Mouse (Mus musculus) limb, embryonic 12.5 days (tissue): ENCODE results near the gene E4f1. TPM values are rescaled to one million over a fixed set of nuclear protein-coding genes. Genes with fewer than 3 reads are reported as not detected.

Experiments used
- ATAC-seq: fragments of 200-750 bp; cut with Nextera tagmentation; 2 replicates; pipeline ENCODE4 v1.8.0; 2017; ENCODE audit warnings: low read depth, moderate TSS enrichment; ENCODE audit not compliant: insufficient number of reproducible peaks, insufficient read depth, low FRiP score, low TSS enrichment
- H3K27ac ChIP-seq: fragments of 300-500 bp; sonication (generic); 2 replicates; pipeline ENCODE4 v1.5.1; 2016; ENCODE audit warnings: mild to moderate bottlenecking, moderate library complexity
- H3K27me3 ChIP-seq: fragments of 300-500 bp; sonication (generic); 2 replicates; pipeline ENCODE4 v1.6.1; 2016; ENCODE audit warnings: mild to moderate bottlenecking, moderate library complexity
- H3K36me3 ChIP-seq: fragments of 300-500 bp; sonication (generic); 2 replicates; pipeline ENCODE4 v1.6.1; 2016; ENCODE audit warnings: mild to moderate bottlenecking, moderate library complexity
- H3K4me1 ChIP-seq: fragments of 300-500 bp; sonication (generic); replicated peaks from 2 replicates; pipeline ENCODE4 v1.6.1; 2016
- H3K4me2 ChIP-seq: fragments of 300-500 bp; sonication (generic); 2 replicates; pipeline ENCODE4 v1.6.1; 2016; ENCODE audit warnings: mild to moderate bottlenecking, moderate library complexity
- H3K4me3 ChIP-seq: fragments of 300-500 bp; sonication (generic); replicated peaks from 2 replicates; pipeline ENCODE4 v1.5.1; 2016; ENCODE audit warnings: mild to moderate bottlenecking
- H3K9ac ChIP-seq: fragments of 300-500 bp; sonication (generic); replicated peaks from 2 replicates; pipeline ENCODE4 v1.6.1; 2016; ENCODE audit warnings: mild to moderate bottlenecking, moderate library complexity
- H3K9me3 ChIP-seq: fragments of 300-500 bp; sonication (generic); 2 replicates; pipeline ENCODE4 v1.6.1; 2016; ENCODE audit warnings: mild to moderate bottlenecking, moderate library complexity
- WGBS: fragments of 180-500 bp; shearing (Covaris S2); methylation state at CpG from one replicate; pipeline ENCODE4 v1.1.7; 2016; 5-methylcytosine and 5-hydroxymethylcytosine counted together
- polyA plus RNA-seq: library from polyadenylated mRNA; unstranded; fragments of >200 nt; fragmentation: Nextera tagmentation; extraction: Ambion mirVana; gene quantifications from 2 replicates; pipeline ENCODE4 v1.2.1, GENCODE M21; 2016

Gene E4f1
- polyA plus RNA-seq, 1 experiment from 2014 or later: 37.2 TPM

DNA sequence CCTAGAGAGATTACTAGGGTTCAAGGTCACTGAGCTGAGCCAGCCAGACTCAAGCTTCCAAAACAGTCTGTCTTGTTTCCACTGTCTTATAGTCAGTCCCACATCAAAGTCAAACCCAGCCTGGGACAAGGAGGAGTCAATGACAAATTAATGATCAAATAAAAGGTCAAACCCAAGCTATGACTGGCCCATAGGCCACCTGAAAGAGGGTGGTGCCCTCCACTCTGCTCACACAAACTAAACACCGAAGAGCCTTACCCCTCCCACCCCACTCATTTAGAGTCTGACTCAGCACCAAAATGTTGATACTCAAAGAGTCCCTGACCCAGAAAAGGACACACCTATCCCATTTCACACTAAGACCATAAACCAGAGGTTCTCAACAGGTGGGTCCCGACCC is 16.7 kb downstream of the E4f1 start:
- H3K4me1 ChIP-seq: peaks cover 6% of the 10 kb centered on the region
- WGBS: 86% methylated on average over 2 of the region's 2 CpGs
- peaks cover 36% of the 10 kb centered on the region for H3K36me3 ChIP-seq
- H3K27me3 ChIP-seq: no peaks in the 10 kb centered on the region
- H3K27ac ChIP-seq: no peak overlapping the region
- peak overlapping the region; percentile 70; the same call in 1 of the 2 replicates for H3K4me2 ChIP-seq
- no peak for ATAC-seq
- H3K9me3 ChIP-seq: no peaks in the 10 kb centered on the region
- H3K4me3 ChIP-seq: no peak overlapping the region
- H3K9ac ChIP-seq: no peak overlapping the region

DNA sequence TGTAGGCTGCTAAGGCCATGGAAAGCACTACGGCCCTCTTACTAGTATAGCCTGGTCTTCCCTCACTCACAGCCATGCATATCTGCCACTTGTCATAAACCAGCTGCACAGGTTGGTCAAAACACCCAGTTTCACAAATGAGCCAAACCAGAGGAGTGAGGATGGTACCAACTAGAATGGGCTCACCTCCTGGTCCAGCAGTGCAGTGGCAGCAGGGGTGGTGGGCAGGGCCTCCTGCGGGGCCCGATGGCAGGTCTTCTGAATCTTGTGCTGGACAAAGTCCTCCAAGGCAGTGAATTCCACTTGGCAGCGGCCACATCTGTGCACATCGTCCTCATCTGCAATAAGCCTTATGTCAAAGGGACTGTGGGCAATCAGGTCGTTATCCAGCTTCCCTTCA is 18.9 kb downstream of the E4f1 start:
- H3K9me3 ChIP-seq: no peaks in the 10 kb centered on the region
- H3K4me1 ChIP-seq: peaks cover 6% of the 10 kb centered on the region
- H3K36me3 ChIP-seq: peaks cover 57% of the 10 kb centered on the region
- WGBS: 95% methylated on average over 6 of the region's 6 CpGs
- no peak overlapping the region for H3K9ac ChIP-seq
- no peak for ATAC-seq
- H3K4me2 ChIP-seq: no peak overlapping the region
- no peaks in the 10 kb centered on the region for H3K27me3 ChIP-seq
- no peak overlapping the region for H3K27ac ChIP-seq
- no peak overlapping the region for H3K4me3 ChIP-seq

DNA sequence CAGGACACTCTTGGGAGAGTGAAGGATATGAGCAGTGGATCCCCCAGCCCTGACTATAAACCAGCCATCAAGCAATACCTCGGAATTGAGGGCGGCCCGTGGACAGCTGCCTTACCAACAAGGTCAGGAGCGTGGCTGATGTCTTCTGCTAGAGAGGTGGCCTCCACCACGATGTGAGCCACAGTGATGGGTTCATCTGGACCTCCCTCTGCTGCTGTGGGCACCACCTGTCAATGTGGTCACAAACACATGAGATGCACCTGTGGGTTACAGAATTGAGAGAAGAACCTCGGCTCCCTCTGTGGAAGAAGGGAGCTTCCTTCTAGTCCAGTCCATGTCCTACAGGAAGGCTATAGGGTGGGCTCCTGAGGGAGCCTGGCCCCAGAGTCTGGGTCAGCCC is 20.6 kb downstream of the E4f1 start:
- Histone ChIP-seq H3K27me3 (no peaks in the 10 kb centered on the region), H3K27ac (no peak overlapping the region), H3K9me3 (no peaks in the 10 kb centered on the region), H3K4me2 (no peak overlapping the region), H3K9ac (no peak overlapping the region), H3K4me3 (no peak overlapping the region), H3K36me3 (peaks cover 74% of the 10 kb centered on the region), H3K4me1 (peaks cover 6% of the 10 kb centered on the region)
- WGBS: 88% methylated on average over 6 of the region's 6 CpGs
- no peak for ATAC-seq

- 97% methylated on average over 8 of the region's 8 CpGs for WGBS
- H3K27me3 ChIP-seq: no peaks in the 10 kb centered on the region
- no peaks in the 10 kb centered on the region for H3K4me1 ChIP-seq
- no peaks in the 10 kb centered on the region for H3K9me3 ChIP-seq
- no peak for ATAC-seq
- no peak overlapping the region for H3K9ac ChIP-seq
- no peak overlapping the region for H3K4me2 ChIP-seq
- H3K27ac ChIP-seq: no peak overlapping the region
- no peak overlapping the region for H3K4me3 ChIP-seq
- peaks cover 97% of the 10 kb centered on the region for H3K36me3 ChIP-seq
These were observed 23.5 kb downstream of the E4f1 start for GRCm38 (mm10) chr17:24446590-24446989.

DNA sequence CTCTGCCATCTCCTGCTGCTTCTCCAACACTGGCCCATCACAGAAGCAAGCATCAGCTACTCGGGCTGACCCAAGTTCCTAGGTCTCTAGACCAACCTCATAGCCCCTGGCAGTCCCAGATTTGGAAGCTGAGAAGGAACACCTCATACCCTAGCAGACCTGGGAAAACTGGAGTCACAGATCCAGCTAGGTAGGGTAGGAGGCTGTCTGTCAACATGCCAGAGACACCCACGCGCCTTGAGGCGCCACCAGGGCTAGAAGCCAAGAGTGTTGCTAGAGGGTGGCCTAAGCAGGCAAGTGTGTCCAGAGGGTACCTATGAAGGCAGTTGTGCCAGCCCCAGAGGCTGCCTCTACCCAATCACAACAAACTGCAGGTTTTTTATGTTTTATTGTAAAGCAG is 26.7 kb downstream of the E4f1 start:
- Histone ChIP-seq H3K27me3 (no peaks in the 10 kb centered on the region), H3K4me2 (no peak overlapping the region), H3K27ac (no peak overlapping the region), H3K9me3 (no peaks in the 10 kb centered on the region), H3K36me3 (peaks cover 97% of the 10 kb centered on the region), H3K4me1 (no peaks in the 10 kb centered on the region), H3K4me3 (no peak overlapping the region), H3K9ac (no peak overlapping the region)
- WGBS: 94% methylated on average over 4 of the region's 4 CpGs
- ATAC-seq: no peak

DNA sequence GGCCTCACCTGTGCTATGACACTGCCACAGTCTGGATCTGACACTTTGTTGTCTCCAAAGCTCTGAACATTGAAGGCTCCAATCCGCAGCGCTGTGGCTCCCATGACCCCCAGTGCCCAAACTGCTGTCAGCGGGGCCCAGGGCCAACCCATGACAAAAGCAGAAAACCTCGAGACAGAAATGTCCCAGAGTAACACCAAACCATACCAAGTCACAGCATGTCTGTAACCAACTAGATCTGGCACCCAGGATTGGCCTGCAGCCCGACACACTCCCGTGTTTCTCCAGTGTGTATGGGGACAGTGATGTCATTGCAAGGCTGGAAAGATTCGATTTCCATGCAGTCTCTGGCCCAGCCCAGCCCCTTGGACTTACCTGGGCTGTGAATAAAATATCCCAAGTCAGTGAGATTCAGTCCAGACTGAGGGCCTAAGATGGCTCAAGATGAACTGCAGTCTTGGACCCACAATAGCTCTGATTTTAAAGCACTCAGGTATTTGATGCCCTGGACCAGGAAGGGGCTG is 27.4 kb downstream of the E4f1 start, which contains the start of gene Dnase1l2:
Dnase1l2 (minus strand) TSS at position 474 of the 524 bp plus-strand sequence.
- Histone ChIP-seq H3K9ac (no peak within 1 kb of the TSS; the same call in 1 of the 2 replicates), H3K27me3 (no peaks in the 10 kb centered on the region), H3K9me3 (no peaks in the 10 kb centered on the region), H3K4me1 (no peaks in the 10 kb centered on the region), H3K27ac (no peak within 1 kb of the TSS), H3K36me3 (peaks cover 97% of the 10 kb centered on the region), H3K4me3 (no peak within 1 kb of the TSS), H3K4me2 (no peak within 1 kb of the TSS)
- no peak for ATAC-seq
- 78% methylated on average over 7 of the region's 7 CpGs for WGBS

GRCm38 (mm10) chr17:24442107-24442506 is 28.0 kb downstream of the E4f1 start:
- Histone ChIP-seq H3K27ac (no peak overlapping the region), H3K9ac (no peak overlapping the region), H3K4me3 (no peak overlapping the region), H3K9me3 (no peaks in the 10 kb centered on the region), H3K4me2 (no peak overlapping the region), H3K4me1 (no peaks in the 10 kb centered on the region), H3K36me3 (peaks cover 97% of the 10 kb centered on the region), H3K27me3 (no peaks in the 10 kb centered on the region)
- no peak for ATAC-seq
- 89% methylated on average over 14 of the region's 14 CpGs for WGBS

GRCm38 (mm10) chr17:24441148-24441547 is 29.0 kb downstream of the E4f1 start:
- Histone ChIP-seq H3K9me3 (no peaks in the 10 kb centered on the region), H3K4me2 (no peak overlapping the region), H3K36me3 (peaks cover 97% of the 10 kb centered on the region), H3K4me1 (no peaks in the 10 kb centered on the region), H3K27me3 (no peaks in the 10 kb centered on the region), H3K9ac (no peak overlapping the region), H3K4me3 (no peak overlapping the region), H3K27ac (no peak overlapping the region)
- WGBS: 54% methylated on average over 2 of the region's 2 CpGs
- no peak for ATAC-seq

GRCm38 (mm10) chr17:24440377-24440776 is 29.7 kb downstream of the E4f1 start:
- ATAC-seq: no peak
- no peak overlapping the region for H3K4me2 ChIP-seq
- no peak overlapping the region for H3K9ac ChIP-seq
- no peaks in the 10 kb centered on the region for H3K9me3 ChIP-seq
- no peaks in the 10 kb centered on the region for H3K27me3 ChIP-seq
- 92% methylated on average over 8 of the region's 8 CpGs for WGBS
- H3K4me1 ChIP-seq: no peaks in the 10 kb centered on the region
- H3K27ac ChIP-seq: no peak overlapping the region
- H3K36me3 ChIP-seq: peaks cover 97% of the 10 kb centered on the region
- no peak overlapping the region for H3K4me3 ChIP-seq

DNA sequence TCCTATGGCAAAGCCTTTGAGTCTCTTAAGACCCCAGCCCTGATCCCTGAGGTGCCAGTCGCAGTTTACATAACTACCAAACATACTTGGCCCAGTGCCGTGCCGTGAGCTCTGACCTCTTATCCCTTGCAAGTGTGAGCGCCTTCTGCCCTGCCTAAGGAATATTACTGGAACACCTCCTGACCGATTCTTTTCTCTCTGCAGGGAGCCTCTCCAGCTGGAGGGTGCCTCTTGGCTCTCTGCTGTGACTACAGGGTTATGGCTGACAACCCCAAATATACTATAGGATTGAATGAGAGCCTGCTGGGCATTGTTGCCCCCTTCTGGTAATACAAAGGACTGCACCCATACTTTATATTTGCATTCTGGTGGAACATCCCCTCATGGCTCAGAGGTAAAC is 33.1 kb downstream of the E4f1 start:
- Histone ChIP-seq H3K4me1 (no peaks in the 10 kb centered on the region), H3K4me3 (no peak overlapping the region), H3K36me3 (peaks cover 92% of the 10 kb centered on the region), H3K27me3 (no peaks in the 10 kb centered on the region), H3K27ac (no peak overlapping the region), H3K9me3 (no peaks in the 10 kb centered on the region), H3K9ac (no peak overlapping the region), H3K4me2 (no peak overlapping the region)
- peak; percentile 67; the same call in 1 of the 2 replicates for ATAC-seq
- WGBS: 79% methylated on average over 5 of the region's 5 CpGs

DNA sequence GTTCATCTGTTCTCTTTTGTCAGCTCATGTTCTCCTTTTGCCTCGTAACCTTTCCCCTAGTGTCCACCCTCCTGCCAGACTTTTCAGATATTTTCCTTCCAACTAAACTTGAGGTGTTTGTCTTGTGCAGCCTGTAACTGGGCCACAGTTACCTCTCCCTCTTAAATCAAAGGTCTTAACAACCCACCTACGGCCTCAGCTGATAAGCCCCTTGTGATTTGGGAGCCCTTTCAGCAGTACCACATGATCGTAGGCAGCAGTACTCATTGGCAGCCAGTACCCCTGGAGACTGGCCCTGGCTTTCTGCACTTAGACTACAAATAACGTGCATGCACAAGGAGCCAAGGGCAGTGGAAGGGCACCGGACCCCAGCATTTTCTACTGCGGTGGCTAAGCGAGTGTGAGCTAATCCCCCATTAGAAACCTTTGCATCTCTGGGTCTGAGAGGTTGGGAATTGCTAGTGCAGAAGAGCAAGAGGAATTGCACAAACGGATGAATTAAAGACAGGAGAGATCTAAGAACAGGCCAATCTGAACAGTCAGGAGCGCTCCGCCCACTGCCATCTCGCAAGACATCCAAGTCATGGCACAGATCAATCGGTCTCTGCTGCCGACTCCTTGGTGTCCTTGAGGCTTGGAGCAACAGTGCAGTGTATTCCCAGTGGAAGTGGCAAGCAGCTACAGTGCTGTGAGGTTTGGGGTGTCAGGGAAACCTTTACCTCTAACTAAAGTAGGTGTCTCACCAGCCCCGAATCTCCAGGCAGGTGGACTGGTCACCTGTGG is 40.7 kb downstream of the E4f1 start:
- H3K9ac ChIP-seq: no peak overlapping the region
- H3K9me3 ChIP-seq: no peaks in the 10 kb centered on the region
- WGBS: 82% methylated on average over 14 of the region's 14 CpGs
- H3K27ac ChIP-seq: no peak overlapping the region
- H3K27me3 ChIP-seq: no peaks in the 10 kb centered on the region
- no peak overlapping the region for H3K4me2 ChIP-seq
- H3K36me3 ChIP-seq: peaks cover 27% of the 10 kb centered on the region
- peaks cover 20% of the 10 kb centered on the region for H3K4me1 ChIP-seq
- no peak overlapping the region for H3K4me3 ChIP-seq
- ATAC-seq: no peak

DNA sequence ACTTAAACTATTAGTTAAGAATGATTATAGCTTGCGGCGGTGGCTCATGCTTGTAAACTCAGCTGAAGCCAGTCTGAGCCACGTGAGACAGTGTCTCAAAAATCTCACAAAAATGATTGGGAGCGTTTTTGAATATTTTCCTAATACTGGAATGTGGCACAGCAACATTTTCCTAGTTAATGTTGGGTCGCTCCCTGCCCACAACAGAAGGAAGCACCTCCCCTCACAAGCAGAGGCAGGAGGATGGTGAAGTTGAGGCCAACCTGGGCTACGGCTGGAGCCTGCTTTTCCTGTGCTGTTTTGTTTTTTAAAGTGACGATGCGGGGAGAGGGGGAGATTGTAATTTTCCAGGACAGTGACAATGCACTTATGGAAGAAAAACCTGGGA is 42.9 kb downstream of the E4f1 start:
- Histone ChIP-seq H3K4me2 (peak overlapping the region; percentile 65), H3K36me3 (peaks cover 32% of the 10 kb centered on the region), H3K4me1 (peaks cover 20% of the 10 kb centered on the region), H3K27ac (peak overlapping the region; percentile 98), H3K27me3 (no peaks in the 10 kb centered on the region), H3K9ac (peak overlapping the region; percentile 93), H3K4me3 (peak overlapping the region; percentile 71), H3K9me3 (no peaks in the 10 kb centered on the region)
- WGBS: 7% methylated on average over 8 of the region's 8 CpGs
- ATAC-seq: no peak
